Mouse (Mus musculus): ENCODE data around the gene Zfp207.

DNA sequence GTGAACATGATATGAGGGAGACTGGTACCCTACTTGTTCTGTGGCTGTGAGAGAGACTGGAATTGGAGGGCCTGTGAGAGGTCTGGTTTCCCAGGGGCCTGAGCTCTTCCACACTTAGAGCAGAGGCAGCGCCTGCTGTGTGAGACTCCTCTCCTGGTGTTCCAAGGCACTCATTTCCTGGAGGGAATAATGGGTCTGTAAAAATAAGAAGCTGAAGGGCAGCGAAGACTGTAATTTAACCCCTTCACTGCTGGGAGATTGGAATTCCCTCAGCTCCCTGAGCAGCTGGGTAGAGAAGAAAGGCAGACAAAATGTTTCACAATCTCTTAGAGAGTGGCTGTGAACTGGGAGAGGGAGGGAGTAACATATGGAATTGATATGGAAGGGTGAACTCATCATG, 40.6 kb upstream of the Zfp207 start:
- TF ChIP-seq EP300 (IDR thresholded peaks at IDR 0.05; ENCODE audit: low read depth): no peak
- TF ChIP-seq CTCF (IDR thresholded peaks at IDR 0.05; ENCODE audit: low read depth): no peak
